Mouse (Mus musculus): ENCODE measurements at regions not wholly inside any gene's neighbourhood (a gene's known extent, or its start where the extent isn't known, plus 50 kb on each side); places are given as distances from the start of the nearest gene placed in this dataset.

DNA sequence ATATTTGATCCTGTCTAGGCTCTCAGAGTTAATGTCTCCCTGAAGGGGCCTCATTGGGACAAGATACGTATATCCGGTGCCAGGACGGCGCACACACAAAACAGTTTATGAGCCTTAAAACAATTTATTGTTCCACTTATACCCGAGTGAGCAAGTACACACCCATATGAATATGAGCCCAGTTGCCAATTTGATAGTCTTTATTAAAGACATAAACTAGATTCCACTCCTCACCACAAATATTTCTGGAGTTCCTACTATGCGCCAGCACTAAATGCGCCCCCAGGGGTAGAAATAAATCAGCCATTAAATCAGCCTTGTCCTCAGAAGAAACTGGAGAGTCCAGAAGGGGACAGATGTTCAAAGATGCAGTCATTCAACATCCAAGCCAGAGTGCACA, 54.3 kb upstream of the Dlg1 start:
- TF ChIP-seq CTCF (IDR thresholded peaks at IDR 0.05; ENCODE audit: borderline replicate concordance, extremely low read depth, insufficient read depth, insufficient read length) (no peak), POLR2A (IDR thresholded peaks at IDR 0.05; ENCODE audit: borderline replicate concordance, extremely low read depth, insufficient read depth, insufficient read length, poor library complexity, severe bottlenecking) (no peak)
